Mouse (Mus musculus): ENCODE measurements around the gene Rbm3. TPM values are rescaled to one million over a fixed set of nuclear protein-coding genes. Genes with fewer than 3 reads are reported as not detected.

Gene Rbm3
- polyA plus RNA-seq, 1 experiment from 2014 or later: 383 TPM

Other genes starting within 250 kb of the Rbm3 start
- 184 and 191 TPM in 2 replicates for gene Pqbp1, start 246.6 kb downstream of the Rbm3 start, polyA plus RNA-seq (2014; fragmentation: Nextera tagmentation; extraction: Ambion mirVana)
- gene Timm17b, start 246.5 kb downstream of the Rbm3 start, polyA plus RNA-seq (2014; fragmentation: Nextera tagmentation; extraction: Ambion mirVana): 146 and 167 TPM in 2 replicates
- not detected in 2 replicates for gene Gm10491, start 238.0 kb downstream of the Rbm3 start, polyA plus RNA-seq (2014; fragmentation: Nextera tagmentation; extraction: Ambion mirVana)
- not detected in 2 replicates for gene Gm10490, start 236.3 kb downstream of the Rbm3 start, polyA plus RNA-seq (2014; fragmentation: Nextera tagmentation; extraction: Ambion mirVana)
- 245 and 258 TPM in 2 replicates for gene Pcsk1n, start 226.1 kb downstream of the Rbm3 start, polyA plus RNA-seq (2014; fragmentation: Nextera tagmentation; extraction: Ambion mirVana)
- gene Eras, start 217.3 kb downstream of the Rbm3 start, polyA plus RNA-seq (2014; fragmentation: Nextera tagmentation; extraction: Ambion mirVana): not detected in 2 replicates
- 56.8 and 59.1 TPM in 2 replicates for gene Hdac6, start 198.0 kb downstream of the Rbm3 start, polyA plus RNA-seq (2014; fragmentation: Nextera tagmentation; extraction: Ambion mirVana)
- gene Gata1, start 167.8 kb downstream of the Rbm3 start, polyA plus RNA-seq (2014; fragmentation: Nextera tagmentation; extraction: Ambion mirVana): not detected in 2 replicates
- gene Glod5, start 127.4 kb downstream of the Rbm3 start, polyA plus RNA-seq (2014; fragmentation: Nextera tagmentation; extraction: Ambion mirVana): 0.43 and 1.2 TPM in 2 replicates
- 37.2 and 38.2 TPM in 2 replicates for gene Suv39h1, start 71.1 kb downstream of the Rbm3 start, polyA plus RNA-seq (2014; fragmentation: Nextera tagmentation; extraction: Ambion mirVana)
- 0.12 and 0.28 TPM in 2 replicates for gene Was, start 55.4 kb downstream of the Rbm3 start, polyA plus RNA-seq (2014; fragmentation: Nextera tagmentation; extraction: Ambion mirVana)
- 63.7 and 66.9 TPM in 2 replicates for gene Wdr13, start 13.0 kb downstream of the Rbm3 start, polyA plus RNA-seq (2014; fragmentation: Nextera tagmentation; extraction: Ambion mirVana)
- gene Tbc1d25, start 30.3 kb upstream of the Rbm3 start, polyA plus RNA-seq (2014; fragmentation: Nextera tagmentation; extraction: Ambion mirVana): 23.7 and 24.4 TPM in 2 replicates
- 31.8 and 37.4 TPM in 2 replicates for gene Ebp, start 47.6 kb upstream of the Rbm3 start, polyA plus RNA-seq (2014; fragmentation: Nextera tagmentation; extraction: Ambion mirVana)
- gene Porcn, start 60.6 kb upstream of the Rbm3 start, polyA plus RNA-seq (2014; fragmentation: Nextera tagmentation; extraction: Ambion mirVana): 48.8 and 59.7 TPM in 2 replicates
- gene Ftsj1, start 106.5 kb upstream of the Rbm3 start, polyA plus RNA-seq (2014; fragmentation: Nextera tagmentation; extraction: Ambion mirVana): 50.6 and 52.7 TPM in 2 replicates
- 24.3 and 40.7 TPM in 2 replicates for gene Slc38a5, start 125.3 kb upstream of the Rbm3 start, polyA plus RNA-seq (2014; fragmentation: Nextera tagmentation; extraction: Ambion mirVana)
- not detected in 2 replicates for gene Ssxb10, start 181.5 kb upstream of the Rbm3 start, polyA plus RNA-seq (2014; fragmentation: Nextera tagmentation; extraction: Ambion mirVana)
- not detected in 2 replicates for gene Ssxb9, start 221.1 kb upstream of the Rbm3 start, polyA plus RNA-seq (2014; fragmentation: Nextera tagmentation; extraction: Ambion mirVana)